Mouse (Mus musculus) myocyte (in vitro differentiated cells): ENCODE data around the gene A930018P22Rik.
"Not testable (repeated sequence)": the region's sequence is repeated elsewhere in the genome, so short reads cannot be mapped to it uniquely, and the experiment has no call there.

Experiments
- MAX ChIP-seq: IDR thresholded peaks from one replicate; pipeline ENCODE4 v1.6.1; 2011; ENCODE audit warnings: low read depth, mild to moderate bottlenecking, control low read depth
- POLR2A ChIP-seq: IDR thresholded peaks from one replicate; pipeline ENCODE4 v1.6.1; 2011; ENCODE audit warnings: low read depth, mild to moderate bottlenecking, control low read depth, moderate library complexity; ENCODE audit not compliant: insufficient read length

- not testable (repeated sequence) for TF ChIP-seq MAX, POLR2A
Observed at GRCm38 (mm10) chr2:104117173-104117572, 5.4 kb upstream of the A930018P22Rik start.
